Mouse (Mus musculus) embryo, embryonic 11.5 days (tissue): ENCODE measurements around the gene Zc4h2.

ENCODE experiments used
- DNase-seq: peaks from one replicate; pipeline ENCODE4 v3.0.0-alpha.2; 2012; ENCODE audit warnings: low read depth, low spot score

The Zc4h2 gene

GRCm38 (mm10) chrX:95657804-95658599, at the start of gene Zc4h2:
TSS of gene Zc4h2 (minus strand) at chrX:95658509.
- peak; percentile 49 for DNase-seq

GRCm38 (mm10) chrX:95687119-95687518, 28.8 kb upstream of the Zc4h2 start:
- no peak for DNase-seq

GRCm38 (mm10) chrX:95682206-95682605, 23.9 kb upstream of the Zc4h2 start:
- no peak for DNase-seq

GRCm38 (mm10) chrX:95658600-95659084, 333 bp upstream of the Zc4h2 start:
- no peak for DNase-seq

GRCm38 (mm10) chrX:95600609-95601008, 57.7 kb downstream of the Zc4h2 start:
- no peak for DNase-seq
